Mouse (Mus musculus) embryonic stem cell, embryonic (primary cell): ENCODE data around the gene Zfp831.

Experiments
- CTCF ChIA-PET, 4 experiments: fragments of 300-600 bp in 2 of 4; fragments of 350-600 bp in 2 of 4; sonication (Branson Sonifier 250); formaldehyde crosslinking; loops; one replicate each; lab custom pipeline; 2022; ENCODE audit warnings: inconsistent platforms in 2 of 4; lab: Charles Lee
- POLR2A ChIA-PET, 4 experiments: fragments of 300-600 bp in 2 of 4; fragments of 350-600 bp in 2 of 4; sonication (Branson Sonifier 250); formaldehyde crosslinking; loops; one replicate each; lab custom pipeline; 2022; ENCODE audit warnings: antibody characterized with exemption in 4 of 4, inconsistent platforms in 1 of 4; lab: Charles Lee

The Zfp831 gene

GRCm38 (mm10) chr2:174675642-174676041, 32.3 kb downstream of the Zfp831 start:
- ChIA-PET POLR2A (interaction anchor here in 1 of 4 experiments (1.0 kb wide), 1 partner anchor 365 kb away, joined by 3 read pairs; no protein-coding TSS in a partner anchor), CTCF (interaction anchor here (0.5 to 5.2 kb wide), 24 partner anchors 10 to 601 kb away, joined by 3 to 105 read pairs (median 4); no protein-coding TSS in a partner anchor)

DNA sequence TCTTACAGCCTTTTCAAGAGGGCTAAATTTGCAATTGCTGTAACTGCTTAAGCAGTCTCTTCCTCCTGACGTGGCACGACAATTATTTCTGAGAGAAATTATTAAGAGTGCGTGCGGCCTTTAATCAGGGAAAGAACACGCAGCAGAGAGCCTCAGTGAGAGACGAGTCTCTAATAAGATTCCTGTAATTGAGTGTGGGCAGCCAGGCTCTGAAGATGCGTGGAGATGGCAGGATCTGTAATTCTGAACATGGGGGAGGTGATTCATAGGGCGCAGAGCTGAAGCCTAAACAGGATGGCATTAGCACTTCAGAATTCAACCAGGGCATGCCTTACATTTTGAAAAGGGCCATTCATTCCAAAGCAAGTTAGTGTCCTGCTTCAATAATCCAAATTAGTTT, 58.0 kb downstream of the Zfp831 start:
- CTCF ChIA-PET = no interaction called here
- POLR2A ChIA-PET = no interaction called here

- ChIA-PET POLR2A (no interaction called here), CTCF (no interaction called here)
Observed at GRCm38 (mm10) chr2:174707101-174707500, 63.8 kb downstream of the Zfp831 start.

DNA sequence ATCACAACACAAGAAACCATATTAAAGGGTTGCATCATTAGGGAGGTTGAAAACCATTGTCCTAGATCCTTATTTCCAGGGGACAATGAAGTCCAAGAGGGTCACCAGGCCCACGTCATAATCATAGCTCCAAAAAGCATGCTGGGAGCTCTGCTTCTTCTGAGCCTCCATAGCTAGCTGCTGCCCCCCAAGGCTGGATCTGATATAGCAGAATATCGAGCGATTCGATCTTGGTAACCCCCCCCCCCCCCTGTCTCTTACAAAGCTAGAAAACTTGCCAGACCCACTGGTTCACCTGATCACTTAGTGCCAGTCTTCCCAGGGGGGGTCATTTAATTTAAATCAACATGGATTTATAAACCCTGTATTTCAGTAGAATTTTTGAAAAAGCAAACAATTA, 65.3 kb downstream of the Zfp831 start:
- ChIA-PET POLR2A (interaction anchor here in 1 of 4 experiments (0.6 kb wide), 1 partner anchor 148 kb away, joined by 3 read pairs; no protein-coding TSS in a partner anchor), CTCF (interaction anchor here in 3 of 4 experiments (0.6 to 0.8 kb wide), 5 partner anchors 147 to 1142 kb away, joined by 3 to 5 read pairs (median 3); no protein-coding TSS in a partner anchor)

DNA sequence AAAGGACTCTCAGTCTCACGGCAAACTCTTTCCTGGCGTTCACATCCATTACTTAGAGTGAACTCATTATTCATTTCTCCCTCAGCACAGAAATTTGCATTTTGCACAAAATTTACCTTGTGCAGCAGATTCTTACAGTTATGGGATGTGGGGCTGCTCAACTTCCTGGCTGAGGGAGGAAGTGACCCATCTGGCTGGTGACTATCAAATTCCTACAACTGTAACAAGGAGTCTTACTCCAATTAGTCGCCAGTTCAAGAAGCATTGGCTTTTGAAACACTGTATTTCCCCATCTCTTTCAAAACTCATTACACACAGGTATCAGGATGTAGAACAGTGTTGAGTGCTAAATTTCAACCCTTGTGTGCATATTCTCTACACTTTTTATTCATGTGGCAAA, 66.9 kb downstream of the Zfp831 start:
- CTCF ChIA-PET = no interaction called here
- POLR2A ChIA-PET = no interaction called here

DNA sequence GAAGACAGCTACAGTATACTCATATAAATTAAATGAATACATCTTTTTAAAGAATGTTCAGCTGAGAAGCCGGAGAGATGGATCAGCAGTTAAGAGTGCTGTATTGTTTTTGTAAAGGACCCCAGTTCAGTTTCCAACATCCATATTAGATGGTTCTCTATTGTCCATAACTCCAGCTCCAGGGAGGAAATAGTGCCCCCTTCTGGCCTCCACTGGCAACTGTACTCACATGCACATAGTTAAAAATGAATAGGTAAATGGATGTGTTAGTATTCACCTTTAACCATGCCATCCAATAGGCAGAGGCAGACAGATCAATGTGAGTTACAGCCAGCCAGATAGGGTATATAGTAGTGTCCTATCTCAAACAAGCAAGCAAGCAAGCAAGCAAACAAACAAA, 68.7 kb downstream of the Zfp831 start:
- ChIA-PET CTCF (interaction anchor here in 3 of 4 experiments (0.7 to 1.0 kb wide), 4 partner anchors 15 to 720 kb away, joined by 3 to 6 read pairs (median 3); no protein-coding TSS in a partner anchor), POLR2A (interaction anchor here in 1 of 4 experiments (0.7 kb wide), 1 partner anchor 15 kb away, joined by 3 read pairs; no protein-coding TSS in a partner anchor)

DNA sequence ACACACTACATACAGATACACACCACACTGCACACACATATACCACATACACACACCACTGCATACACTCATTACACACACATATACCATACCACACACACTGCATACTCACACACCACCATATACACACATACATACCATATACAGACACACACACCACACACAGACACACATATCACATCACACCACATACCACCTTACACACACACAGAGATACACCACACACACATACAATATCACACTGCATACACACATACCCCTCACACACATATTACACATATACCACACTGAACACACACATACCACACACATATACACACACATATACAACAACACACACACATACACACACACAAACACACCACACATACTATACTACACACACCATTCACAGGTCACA, 72.6 kb downstream of the Zfp831 start:
- ChIA-PET POLR2A (no interaction called here), CTCF (no interaction called here)

- ChIA-PET CTCF (no interaction called here), POLR2A (no interaction called here)
Observed at GRCm38 (mm10) chr2:174717857-174718256, 74.5 kb downstream of the Zfp831 start.

- CTCF ChIA-PET = interaction anchor here in 1 of 4 experiments (1.2 kb wide), 1 partner anchor 15 kb away, joined by 3 read pairs; no protein-coding TSS in a partner anchor
- POLR2A ChIA-PET = interaction anchor here in 1 of 4 experiments (0.7 kb wide), 1 partner anchor 1100 kb away, joined by 3 read pairs; no protein-coding TSS in a partner anchor
Observed at GRCm38 (mm10) chr2:174727114-174727823, 83.9 kb downstream of the Zfp831 start.

GRCm38 (mm10) chr2:174731939-174732338, 88.6 kb downstream of the Zfp831 start:
- ChIA-PET POLR2A (no interaction called here), CTCF (no interaction called here)

DNA sequence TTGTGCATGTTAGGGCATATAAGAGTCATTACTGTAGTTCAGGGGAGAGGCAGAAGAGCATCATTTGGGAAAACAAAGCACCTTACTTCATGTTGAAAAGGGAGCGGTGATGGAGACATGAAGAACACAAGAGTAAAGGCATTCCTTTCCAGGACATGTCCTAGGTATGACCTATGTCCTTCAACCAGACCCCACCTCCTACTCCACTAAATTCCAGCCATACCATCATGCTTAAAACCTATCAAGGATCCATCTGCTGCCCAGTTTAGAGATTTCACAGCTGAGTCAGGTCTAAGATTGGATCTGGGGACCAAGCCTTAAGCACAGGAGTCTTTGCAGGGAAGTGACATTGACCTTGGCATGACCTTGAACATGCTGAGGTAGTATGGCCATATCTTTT, 91.9 kb downstream of the Zfp831 start:
- POLR2A ChIA-PET = no interaction called here
- CTCF ChIA-PET = no interaction called here

GRCm38 (mm10) chr2:174747182-174747581, 103.8 kb downstream of the Zfp831 start:
- POLR2A ChIA-PET = no interaction called here

GRCm38 (mm10) chr2:174748381-174748780, 105.0 kb downstream of the Zfp831 start:
- CTCF ChIA-PET = interaction anchor here in 1 of 4 experiments (0.6 to 1.0 kb wide), 2 partner anchors 437 to 464 kb away, joined by 3 to 5 read pairs; partner anchors contain the start of gene Gnas
- POLR2A ChIA-PET = interaction anchor here in 1 of 4 experiments (0.7 to 1.2 kb wide), 3 partner anchors 9 to 74 kb away, joined by 3 read pairs; no protein-coding TSS in a partner anchor

More at GRCm38 (mm10) chr2:174747182-174747581, 103.8 kb downstream of the Zfp831 start:
- CTCF ChIA-PET = no interaction called here

DNA sequence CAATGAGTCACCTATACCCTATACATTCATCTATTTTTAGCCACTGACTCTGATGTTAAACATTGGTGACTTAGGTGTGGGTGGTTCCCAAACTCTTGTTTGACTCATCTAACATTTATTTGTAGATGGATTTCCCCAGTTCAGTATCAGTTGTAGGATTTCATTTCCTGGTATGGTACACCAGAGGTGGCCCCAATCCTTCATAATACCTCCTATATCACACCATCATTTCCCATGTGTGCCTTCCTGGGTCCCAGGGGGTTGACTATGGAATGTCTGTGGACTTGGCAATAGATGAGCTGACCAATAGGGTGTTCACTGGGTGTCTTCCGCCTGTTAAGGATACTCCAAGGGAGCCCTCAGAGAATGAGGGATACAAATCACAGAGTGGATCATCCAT, 109.9 kb downstream of the Zfp831 start:
- ChIA-PET POLR2A (no interaction called here), CTCF (no interaction called here)

GRCm38 (mm10) chr2:174754231-174754630, 110.9 kb downstream of the Zfp831 start:
- ChIA-PET CTCF (no interaction called here), POLR2A (interaction anchor here in 1 of 4 experiments (0.7 kb wide), 2 partner anchors 40 to 223 kb away, joined by 3 read pairs; no protein-coding TSS in a partner anchor)

GRCm38 (mm10) chr2:174759189-174759588, 115.9 kb downstream of the Zfp831 start:
- CTCF ChIA-PET = no interaction called here
- POLR2A ChIA-PET = interaction anchor here in 1 of 4 experiments (0.7 kb wide), 1 partner anchor 45 kb away, joined by 5 read pairs; no protein-coding TSS in a partner anchor
